ENCODE assay signal across 8 mouse cellular contexts in genomic region chr16:4068588-4068987, GRCm38 (mm10). TPM values are rescaled to one million over a fixed set of nuclear protein-coding genes. Genes with fewer than 3 reads are reported as not detected.
DNase-seq lines count a peak whose midpoint lies in the region; ATAC-seq and TF ChIP-seq lines count a peak whose summit lies in the region.

No protein-coding gene starts in this region.

- TF ChIP-seq POLR2A in liver, adult 2 months (IDR thresholded peaks at IDR 0.05; ENCODE audit: extremely low read depth, insufficient read depth, low read length) = no peak

- H3K9ac ChIP-seq in neural tube, embryonic 11.5 days (ENCODE audit: low read length) = 0 out of 2 replicates have a peak overlapping the region, but pooled peaks have one; percentile 18
- no peak overlapping the region for H3K9ac ChIP-seq in neural tube, embryonic 15.5 days (replicated peaks)
- H3K9ac ChIP-seq in liver, adult 2 months (ENCODE audit: low read depth, low read length) = no peak overlapping the region

- H3K36me3 ChIP-seq in neural tube, embryonic 11.5 days (ENCODE audit: control insufficient read depth, insufficient read depth, low read length) = peaks cover 4% of the 10 kb centered on the region
- peaks cover 47% of the 10 kb centered on the region for H3K36me3 ChIP-seq in neural tube, embryonic 15.5 days
- peaks cover 62% of the 10 kb centered on the region for H3K36me3 ChIP-seq in embryonic facial prominence, embryonic 10.5 days (replicated peaks)
- H3K36me3 ChIP-seq in liver, adult 2 months (ENCODE audit: control insufficient read depth, insufficient read depth, low read length) = peaks cover 22% of the 10 kb centered on the region

- no peaks in the 10 kb centered on the region for H3K4me1 ChIP-seq in neural tube, embryonic 11.5 days (ENCODE audit: control insufficient read depth, insufficient read depth, low read length)
- no peaks in the 10 kb centered on the region for H3K4me1 ChIP-seq in neural tube, embryonic 15.5 days
- no peaks in the 10 kb centered on the region for H3K4me1 ChIP-seq in embryonic facial prominence, embryonic 10.5 days
- no peaks in the 10 kb centered on the region for H3K4me1 ChIP-seq in liver, adult 2 months (ENCODE audit: control insufficient read depth, insufficient read depth, low read length)

- peak; percentile 57 for DNase-seq in neural tube, embryonic 11.5 days (ENCODE audit: low spot score)
- DNase-seq in T-cell, adult 2 months (ENCODE audit: low spot score) = peak; percentile 54
- peak; percentile 52 for DNase-seq in embryonic facial prominence, embryonic 10.5 days (ENCODE audit: low spot score)
- peak; percentile 68 for DNase-seq in induced T-regulatory cell, adult 2 months (ENCODE audit: low read depth)
- DNase-seq in liver, adult 2 months (ENCODE audit: extremely low read depth, low read depth, low spot score) = no peak
- DNase-seq in ovary, postnatal 14 days (ENCODE audit: low spot score) = peak; percentile 39
- peak; percentile 43 to 69 for DNase-seq in urinary bladder, postnatal 4 days (ENCODE audit: low spot score in 2 of 2)

- H3K9me3 ChIP-seq in neural tube, embryonic 11.5 days (ENCODE audit: control insufficient read depth, low read length) = no peaks in the 10 kb centered on the region
- no peaks in the 10 kb centered on the region for H3K9me3 ChIP-seq in neural tube, embryonic 15.5 days (replicated peaks)
- no peaks in the 10 kb centered on the region for H3K9me3 ChIP-seq in embryonic facial prominence, embryonic 10.5 days

- no peaks in the 10 kb centered on the region for H3K79me2 ChIP-seq in liver, adult 2 months (ENCODE audit: control insufficient read depth, insufficient read depth, low read length)

- no peak for ATAC-seq in neural tube, embryonic 11.5 days (ENCODE audit: insufficient read depth, low FRiP score, low TSS enrichment)
- no peak for ATAC-seq in neural tube, embryonic 15.5 days (ENCODE audit: low FRiP score)

- no peak overlapping the region for H3K4me3 ChIP-seq in neural tube, embryonic 11.5 days (ENCODE audit: low read depth, low read length)
- H3K4me3 ChIP-seq in neural tube, embryonic 15.5 days (replicated peaks) = no peak overlapping the region
- H3K4me3 ChIP-seq in embryonic facial prominence, embryonic 10.5 days = no peak overlapping the region
- no peak overlapping the region for H3K4me3 ChIP-seq in liver, adult 2 months (ENCODE audit: insufficient read depth, low read depth, low read length)

- H3K27ac ChIP-seq in neural tube, embryonic 11.5 days (ENCODE audit: low read depth, low read length) = no peak overlapping the region
- H3K27ac ChIP-seq in neural tube, embryonic 15.5 days (replicated peaks) = no peak overlapping the region
- H3K27ac ChIP-seq in embryonic facial prominence, embryonic 10.5 days (replicated peaks) = no peak overlapping the region
- no peak overlapping the region for H3K27ac ChIP-seq in liver, adult 2 months (replicated peaks; ENCODE audit: insufficient read depth, low read depth, low read length)

- peak; percentile 82 for TF ChIP-seq CTCF in liver, adult 2 months (IDR thresholded peaks at IDR 0.05; ENCODE audit: low read depth, low read length)

- WGBS in neural tube, embryonic 11.5 days = 62% methylated on average over 8 of the region's 8 CpGs
- WGBS in neural tube, embryonic 15.5 days = 59% methylated on average over 8 of the region's 8 CpGs
- WGBS in embryonic facial prominence, embryonic 10.5 days = 61% methylated on average over 8 of the region's 8 CpGs
- 61% methylated on average over 8 of the region's 8 CpGs for WGBS in liver, adult 2 months

- H3K4me2 ChIP-seq in neural tube, embryonic 11.5 days (ENCODE audit: low read depth) = no peak overlapping the region
- no peak overlapping the region for H3K4me2 ChIP-seq in neural tube, embryonic 15.5 days

- no peaks in the 10 kb centered on the region for H3K27me3 ChIP-seq in neural tube, embryonic 11.5 days (ENCODE audit: control insufficient read depth, insufficient read depth, low read length)
- H3K27me3 ChIP-seq in neural tube, embryonic 15.5 days (replicated peaks) = no peaks in the 10 kb centered on the region
- no peaks in the 10 kb centered on the region for H3K27me3 ChIP-seq in embryonic facial prominence, embryonic 10.5 days (replicated peaks; ENCODE audit: low read depth, poor library complexity, severe bottlenecking)
- H3K27me3 ChIP-seq in liver, adult 2 months (ENCODE audit: control insufficient read depth, insufficient read depth, low read length) = no peaks in the 10 kb centered on the region

RNA-seq across cellular contexts. Expression of gene Trap1, which starts 9.0 kb away (rescaled TPM):
- polyA plus RNA-seq in neural tube, embryonic 11.5 days (2014; fragmentation: Nextera tagmentation; extraction: Ambion mirVana) = 83.7 and 85.7 TPM in 2 replicates
- 53.8 and 65.5 TPM in 2 replicates for polyA plus RNA-seq in neural tube, embryonic 15.5 days (2015; fragmentation: Nextera tagmentation; extraction: Ambion mirVana)
- 99.1 and 104 TPM in 2 replicates for polyA plus RNA-seq in embryonic facial prominence, embryonic 10.5 days (2016; fragmentation: Nextera tagmentation; extraction: Ambion mirVana)
- total RNA-seq in liver, adult 2 months (2014; rRNA removed) = 151 and 167 TPM in 2 replicates
- polyA plus RNA-seq in liver, adult 2 months (2012; rRNA removed) = 161 and 179 TPM in 2 replicates

RNA-seq across cellular contexts. Expression of gene Dnase1, which starts 31.8 kb away (rescaled TPM):
- 6.1 and 6.8 TPM in 2 replicates for polyA plus RNA-seq in neural tube, embryonic 11.5 days (2014; fragmentation: Nextera tagmentation; extraction: Ambion mirVana)
- polyA plus RNA-seq in neural tube, embryonic 15.5 days (2015; fragmentation: Nextera tagmentation; extraction: Ambion mirVana) = 4.8 and 5.2 TPM in 2 replicates
- polyA plus RNA-seq in embryonic facial prominence, embryonic 10.5 days (2016; fragmentation: Nextera tagmentation; extraction: Ambion mirVana) = 6.5 and 8.6 TPM in 2 replicates
- total RNA-seq in liver, adult 2 months (2014; rRNA removed) = 0.13 TPM in 1 of 2 replicates, not detected in the other
- 0.16 and 0.24 TPM in 2 replicates for polyA plus RNA-seq in liver, adult 2 months (2012; rRNA removed)
